Mouse (Mus musculus): ENCODE results near the gene Enox1. TPM values are rescaled to one million over a fixed set of nuclear protein-coding genes. Genes with fewer than 3 reads are reported as not detected.
A peak's percentile ranks its signal among the peaks of the same experiment; 100 is the strongest.

The Enox1 gene
- polyA plus RNA-seq, 1 experiment from 2014 or later = 6.2 TPM

DNA sequence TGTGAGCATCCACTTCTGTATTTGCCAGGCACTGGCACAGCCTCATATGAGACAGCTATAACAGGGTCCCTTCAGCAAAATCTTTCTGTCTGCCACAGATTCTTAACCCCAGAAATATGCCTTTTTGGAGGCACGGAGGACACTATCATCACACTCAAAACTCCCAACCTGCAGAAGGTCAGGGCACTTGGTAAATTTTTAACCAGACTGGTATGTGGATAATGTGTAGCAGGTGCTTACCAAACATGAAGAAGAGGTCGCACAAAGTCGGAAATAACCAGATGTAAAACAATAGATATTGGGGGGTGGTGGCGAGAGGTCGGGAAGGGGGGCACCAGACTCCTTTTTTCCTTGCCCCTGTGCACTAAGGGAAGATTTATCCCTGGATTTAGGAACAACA lies 430.6 kb downstream of the Enox1 start:
- no peaks in the 10 kb centered on the region for H3K36me3 ChIP-seq (ENCODE audit: control insufficient read depth, insufficient read depth, low read length)
- H3K27me3 ChIP-seq (replicated peaks; ENCODE audit: control insufficient read depth, insufficient read depth, low read length) = no peaks in the 10 kb centered on the region
- H3K9ac ChIP-seq (ENCODE audit: low read length) = no peak overlapping the region
- no peaks in the 10 kb centered on the region for H3K4me1 ChIP-seq (replicated peaks; ENCODE audit: control insufficient read depth, insufficient read depth, low read length)
- H3K27ac ChIP-seq (ENCODE audit: low read depth) = no peak overlapping the region
- 59% methylated on average over 5 of the region's 5 CpGs for WGBS
- H3K4me3 ChIP-seq (ENCODE audit: low read depth, low read length) = no peak overlapping the region
- ATAC-seq (replicated peaks; ENCODE audit: low FRiP score, low TSS enrichment, low read depth) = no peak
- H3K4me2 ChIP-seq (ENCODE audit: low read length) = no peak overlapping the region
- no peaks in the 10 kb centered on the region for H3K9me3 ChIP-seq (ENCODE audit: control insufficient read depth, low read length)
- no peak for DNase-seq (ENCODE audit: low spot score)

DNA sequence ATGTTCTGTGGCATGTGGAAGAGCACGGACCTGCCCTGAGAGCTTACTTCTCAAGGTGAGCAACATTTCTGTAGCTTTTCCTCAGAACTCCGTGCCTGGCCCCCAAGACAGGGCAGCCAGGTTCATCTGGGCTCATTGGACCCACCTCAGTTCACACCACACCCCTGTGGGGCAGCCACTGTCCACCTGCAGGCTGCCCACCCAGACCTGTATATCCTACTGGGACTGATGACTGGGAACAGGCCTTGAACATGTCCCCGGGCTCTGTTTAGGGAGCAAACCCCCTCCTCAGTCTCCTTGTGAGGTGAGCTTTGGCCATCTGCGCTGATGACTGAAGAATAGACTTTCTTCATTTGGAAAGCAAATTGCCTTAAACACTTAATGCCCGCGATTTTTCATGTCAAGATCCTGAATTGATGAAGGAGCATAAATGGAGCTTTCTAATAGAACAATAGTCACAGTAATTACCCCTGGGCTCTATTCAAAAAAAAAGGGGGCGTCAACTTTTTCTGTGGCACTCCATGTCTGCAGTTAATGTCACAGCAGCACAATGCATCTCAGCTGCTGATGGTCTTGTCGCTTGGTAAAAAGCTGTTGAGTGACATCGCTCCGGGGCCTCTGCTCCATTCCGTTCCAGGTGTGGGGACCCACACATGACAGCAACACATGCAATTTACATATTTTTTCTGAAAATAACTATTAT lies 436.7 kb downstream of the Enox1 start:
- Histone ChIP-seq H3K27ac (ENCODE audit: low read depth) (no peak overlapping the region), H3K9ac (ENCODE audit: low read length) (no peak overlapping the region), H3K4me1 (replicated peaks; ENCODE audit: control insufficient read depth, insufficient read depth, low read length) (no peaks in the 10 kb centered on the region), H3K4me3 (ENCODE audit: low read depth, low read length) (no peak overlapping the region), H3K27me3 (replicated peaks; ENCODE audit: control insufficient read depth, insufficient read depth, low read length) (no peaks in the 10 kb centered on the region), H3K36me3 (ENCODE audit: control insufficient read depth, insufficient read depth, low read length) (no peaks in the 10 kb centered on the region), H3K4me2 (ENCODE audit: low read length) (no peak overlapping the region), H3K9me3 (ENCODE audit: control insufficient read depth, low read length) (no peaks in the 10 kb centered on the region)
- WGBS = 90% methylated on average over 11 of the region's 11 CpGs
- ATAC-seq (replicated peaks; ENCODE audit: low FRiP score, low TSS enrichment, low read depth) = no peak
- DNase-seq (ENCODE audit: low spot score) = no peak

DNA sequence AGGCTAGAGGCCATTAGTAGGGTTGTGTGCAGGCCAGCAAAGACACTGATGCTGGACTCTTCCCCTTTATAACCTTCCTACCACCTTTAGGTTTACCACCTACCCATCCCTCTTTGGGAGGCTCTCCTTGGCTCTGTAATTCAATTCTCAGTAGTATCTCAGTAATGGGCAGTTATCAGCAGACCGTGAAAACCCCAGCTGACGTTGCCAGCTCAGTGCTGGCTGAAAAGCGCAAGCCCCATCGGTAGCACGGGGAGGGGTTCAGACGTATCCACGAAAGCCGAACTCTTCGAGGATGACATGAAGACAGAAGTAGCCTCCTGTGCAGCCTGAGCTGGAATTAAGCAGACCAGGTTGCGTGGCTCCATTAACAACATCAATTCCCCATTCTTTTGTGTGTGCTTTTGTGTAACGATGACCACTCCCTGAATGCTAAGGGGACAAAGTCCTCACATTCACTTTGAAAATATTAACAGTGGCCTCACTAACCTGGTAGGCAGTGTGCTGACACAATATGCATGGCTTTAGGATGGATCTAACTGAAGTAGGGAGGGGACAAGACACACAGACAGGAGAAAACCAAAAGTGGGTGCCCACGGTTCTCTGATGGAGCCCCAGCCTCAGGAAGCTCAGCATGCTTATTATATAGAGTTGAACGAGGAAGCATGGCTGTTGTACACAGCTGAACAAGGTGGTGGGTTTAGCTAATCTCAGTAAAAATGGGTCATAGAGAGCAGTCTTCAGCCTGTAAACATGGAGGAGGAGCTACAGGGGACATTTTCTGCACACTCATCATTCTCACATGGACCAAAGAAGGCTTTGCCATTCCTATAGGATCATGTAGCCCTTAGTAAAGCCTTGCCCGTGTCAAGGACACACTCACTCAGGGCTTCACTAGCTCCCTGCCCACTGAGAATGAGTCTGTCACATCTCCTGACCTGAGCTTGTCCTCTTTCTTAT lies 439.9 kb downstream of the Enox1 start:
- no peak overlapping the region for H3K27ac ChIP-seq (ENCODE audit: low read depth)
- H3K4me3 ChIP-seq (ENCODE audit: low read depth, low read length) = no peak overlapping the region
- 0 out of 2 replicates have a peak, but pooled peaks have one; percentile 43 for ATAC-seq (replicated peaks; ENCODE audit: low FRiP score, low TSS enrichment, low read depth)
- no peak overlapping the region for H3K9ac ChIP-seq (ENCODE audit: low read length)
- no peaks in the 10 kb centered on the region for H3K27me3 ChIP-seq (replicated peaks; ENCODE audit: control insufficient read depth, insufficient read depth, low read length)
- no peaks in the 10 kb centered on the region for H3K9me3 ChIP-seq (ENCODE audit: control insufficient read depth, low read length)
- H3K4me1 ChIP-seq (replicated peaks; ENCODE audit: control insufficient read depth, insufficient read depth, low read length) = no peaks in the 10 kb centered on the region
- no peaks in the 10 kb centered on the region for H3K36me3 ChIP-seq (ENCODE audit: control insufficient read depth, insufficient read depth, low read length)
- no peak for DNase-seq (ENCODE audit: low spot score)
- no peak overlapping the region for H3K4me2 ChIP-seq (ENCODE audit: low read length)
- 88% methylated on average over 14 of the region's 14 CpGs for WGBS

DNA sequence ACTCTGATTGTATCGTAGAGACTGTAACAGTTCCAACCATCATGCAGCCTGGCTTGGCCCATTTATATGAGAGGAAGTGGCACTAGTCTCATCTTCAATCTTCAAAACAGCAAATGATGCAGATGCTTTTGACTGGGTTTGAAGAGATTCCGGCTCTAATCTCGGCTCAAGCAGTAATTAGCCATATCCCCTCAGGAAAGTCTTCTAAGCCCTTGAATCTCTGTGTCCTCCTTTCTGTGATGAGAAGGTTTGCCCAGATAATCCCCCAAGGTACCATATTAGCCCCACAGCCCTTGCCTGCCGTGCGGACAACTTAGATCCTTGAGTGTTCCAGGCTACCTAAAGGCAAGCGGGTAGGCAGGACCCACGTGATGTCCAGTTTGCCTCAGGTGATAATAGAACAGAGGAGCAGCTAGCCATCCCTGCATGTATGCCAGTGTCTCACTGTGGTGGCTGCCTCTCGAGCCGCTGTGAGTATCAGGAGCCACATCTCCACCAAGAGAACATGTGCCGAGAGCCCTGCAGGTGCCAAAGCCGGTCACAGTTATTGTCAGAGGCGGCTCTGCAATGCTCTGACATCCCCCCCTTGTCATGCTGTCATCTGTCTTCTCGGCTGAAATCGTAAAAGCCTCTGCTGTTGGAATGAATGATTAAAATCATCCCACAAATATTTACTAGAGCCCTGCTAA lies 442.6 kb downstream of the Enox1 start:
- 51% methylated on average over 14 of the region's 14 CpGs for WGBS
- Histone ChIP-seq H3K9ac (ENCODE audit: low read length) (no peak overlapping the region), H3K36me3 (ENCODE audit: control insufficient read depth, insufficient read depth, low read length) (no peaks in the 10 kb centered on the region), H3K4me3 (ENCODE audit: low read depth, low read length) (no peak overlapping the region), H3K27me3 (replicated peaks; ENCODE audit: control insufficient read depth, insufficient read depth, low read length) (no peaks in the 10 kb centered on the region), H3K4me1 (replicated peaks; ENCODE audit: control insufficient read depth, insufficient read depth, low read length) (no peaks in the 10 kb centered on the region), H3K27ac (ENCODE audit: low read depth) (no peak overlapping the region), H3K4me2 (ENCODE audit: low read length) (no peak overlapping the region), H3K9me3 (ENCODE audit: control insufficient read depth, low read length) (no peaks in the 10 kb centered on the region)
- DNase-seq (ENCODE audit: low spot score) (no peak), ATAC-seq (replicated peaks; ENCODE audit: low FRiP score, low TSS enrichment, low read depth) (no peak)

DNA sequence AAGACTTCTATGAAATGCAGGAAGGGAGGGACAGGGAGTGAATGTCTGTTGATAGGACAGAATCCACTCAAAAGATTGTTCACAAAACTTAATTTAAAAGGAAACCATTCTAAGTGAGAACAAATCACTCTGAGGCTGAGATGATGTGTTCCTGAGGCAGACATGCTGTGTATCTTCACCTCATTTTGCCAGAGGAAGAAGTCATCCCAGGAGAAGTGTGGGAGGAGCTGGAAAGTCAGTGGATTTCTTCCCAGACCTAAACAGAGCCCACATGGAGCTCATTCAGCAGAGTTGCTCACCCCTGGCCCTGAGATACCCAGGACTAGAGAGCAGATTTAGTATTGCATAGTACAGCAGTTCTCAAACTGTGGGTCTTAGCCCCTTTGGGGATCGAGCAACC lies 444.2 kb downstream of the Enox1 start:
- Histone ChIP-seq H3K27me3 (replicated peaks; ENCODE audit: control insufficient read depth, insufficient read depth, low read length) (no peaks in the 10 kb centered on the region), H3K4me1 (replicated peaks; ENCODE audit: control insufficient read depth, insufficient read depth, low read length) (no peaks in the 10 kb centered on the region), H3K9ac (ENCODE audit: low read length) (no peak overlapping the region), H3K4me3 (ENCODE audit: low read depth, low read length) (no peak overlapping the region), H3K36me3 (ENCODE audit: control insufficient read depth, insufficient read depth, low read length) (no peaks in the 10 kb centered on the region), H3K27ac (ENCODE audit: low read depth) (no peak overlapping the region), H3K9me3 (ENCODE audit: control insufficient read depth, low read length) (no peaks in the 10 kb centered on the region), H3K4me2 (ENCODE audit: low read length) (no peak overlapping the region)
- DNase-seq (ENCODE audit: low spot score) = no peak
- WGBS = 88% methylated on average over 1 of the region's 1 CpGs
- no peak for ATAC-seq (replicated peaks; ENCODE audit: low FRiP score, low TSS enrichment, low read depth)

DNA sequence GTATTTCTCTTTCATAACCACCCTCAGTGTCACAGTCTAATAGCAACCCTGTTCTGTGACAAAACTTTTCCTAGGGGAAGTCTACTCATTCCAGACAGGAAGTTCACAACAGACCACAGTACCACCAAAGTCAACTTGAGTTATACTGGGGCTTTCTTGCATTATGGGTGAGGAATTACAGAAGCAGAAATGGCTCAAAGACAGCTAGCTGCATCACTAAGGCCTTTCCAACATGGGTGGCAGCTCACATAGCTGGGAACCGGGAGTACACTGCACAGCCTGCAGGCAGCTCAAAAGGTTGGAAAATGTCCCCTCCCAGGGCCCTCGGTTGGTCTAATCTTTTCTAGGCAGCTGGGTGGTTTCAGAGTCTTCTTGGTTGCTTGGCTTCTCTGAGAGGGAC lies 444.9 kb downstream of the Enox1 start:
- no peaks in the 10 kb centered on the region for H3K36me3 ChIP-seq (ENCODE audit: control insufficient read depth, insufficient read depth, low read length)
- ATAC-seq (replicated peaks; ENCODE audit: low FRiP score, low TSS enrichment, low read depth) (no peak), DNase-seq (ENCODE audit: low spot score) (no peak)
- H3K4me2 ChIP-seq (ENCODE audit: low read length) = no peak overlapping the region
- no peaks in the 10 kb centered on the region for H3K27me3 ChIP-seq (replicated peaks; ENCODE audit: control insufficient read depth, insufficient read depth, low read length)
- no peak overlapping the region for H3K27ac ChIP-seq (ENCODE audit: low read depth)
- no peaks in the 10 kb centered on the region for H3K9me3 ChIP-seq (ENCODE audit: control insufficient read depth, low read length)
- H3K4me1 ChIP-seq (replicated peaks; ENCODE audit: control insufficient read depth, insufficient read depth, low read length) = no peaks in the 10 kb centered on the region
- no peak overlapping the region for H3K9ac ChIP-seq (ENCODE audit: low read length)
- no peak overlapping the region for H3K4me3 ChIP-seq (ENCODE audit: low read depth, low read length)
- 85% methylated on average over 2 of the region's 2 CpGs for WGBS

DNA sequence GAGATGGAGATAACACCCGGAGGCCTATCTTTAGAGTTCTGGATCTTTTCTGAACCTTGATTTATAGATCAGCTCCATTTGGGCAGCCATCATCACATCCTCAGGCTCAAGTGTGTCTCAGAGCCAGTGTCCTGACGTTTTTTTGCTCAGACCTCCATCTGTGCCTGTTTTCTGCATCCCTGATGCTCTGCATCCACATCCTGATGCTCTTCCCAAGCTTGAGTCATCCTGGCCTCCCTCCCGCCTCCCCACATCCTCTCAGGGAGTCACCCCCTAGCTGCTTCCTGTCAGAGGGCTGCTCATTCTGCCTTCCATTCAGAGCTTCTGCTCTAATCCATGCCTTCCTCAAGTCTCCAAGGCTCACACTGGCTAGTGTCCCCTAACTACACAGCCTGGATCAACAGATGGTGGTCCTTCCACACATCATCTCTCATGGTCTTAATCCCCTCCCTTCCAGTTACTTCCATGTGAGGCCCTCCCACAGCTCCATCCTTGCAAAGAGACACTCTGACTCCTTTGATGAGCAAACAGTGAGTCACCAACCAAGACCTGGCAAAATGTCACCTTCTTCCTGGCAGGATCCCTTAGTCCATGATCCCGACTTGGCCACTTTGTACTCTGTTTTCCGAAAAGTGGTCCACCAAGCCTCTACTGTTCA lies 451.7 kb downstream of the Enox1 start:
- no peak for ATAC-seq (replicated peaks; ENCODE audit: low FRiP score, low TSS enrichment, low read depth)
- WGBS = 77% methylated on average over 5 of the region's 5 CpGs
- H3K9ac ChIP-seq (ENCODE audit: low read length) = no peak overlapping the region

DNA sequence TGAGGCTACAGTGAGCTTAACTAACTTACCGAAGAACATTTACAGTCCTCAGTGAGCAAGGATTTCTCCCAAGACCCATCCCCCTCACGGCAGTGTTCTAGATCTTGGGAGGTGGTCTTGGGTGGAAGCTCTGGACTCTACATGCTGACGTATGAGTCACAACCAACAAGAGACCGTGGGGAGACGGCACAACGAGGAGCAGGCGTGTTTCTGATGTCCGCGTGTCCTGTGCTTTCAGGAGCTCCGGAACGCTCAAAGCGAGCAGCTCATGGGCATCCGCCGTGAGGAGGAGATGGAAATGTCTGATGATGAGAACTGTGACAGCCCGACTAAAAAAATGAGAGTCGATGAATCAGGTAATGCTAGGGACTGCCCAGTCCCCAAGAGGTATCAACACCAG lies 458.6 kb downstream of the Enox1 start:
- H3K36me3 ChIP-seq (ENCODE audit: control insufficient read depth, insufficient read depth, low read length) = no peaks in the 10 kb centered on the region
- H3K4me3 ChIP-seq (ENCODE audit: low read depth, low read length) = no peak overlapping the region
- 92% methylated on average over 16 of the region's 16 CpGs for WGBS
- H3K27me3 ChIP-seq (replicated peaks; ENCODE audit: control insufficient read depth, insufficient read depth, low read length) = no peaks in the 10 kb centered on the region
- ATAC-seq (replicated peaks; ENCODE audit: low FRiP score, low TSS enrichment, low read depth) (no peak), DNase-seq (ENCODE audit: low spot score) (no peak)
- no peak overlapping the region for H3K27ac ChIP-seq (ENCODE audit: low read depth)
- H3K4me1 ChIP-seq (replicated peaks; ENCODE audit: control insufficient read depth, insufficient read depth, low read length) = no peaks in the 10 kb centered on the region
- no peak overlapping the region for H3K9ac ChIP-seq (ENCODE audit: low read length)
- no peak overlapping the region for H3K4me2 ChIP-seq (ENCODE audit: low read length)
- H3K9me3 ChIP-seq (ENCODE audit: control insufficient read depth, low read length) = no peaks in the 10 kb centered on the region

More for the DNA sequence above, 451.7 kb downstream of the Enox1 start:
- no peak for DNase-seq (ENCODE audit: low spot score)
- Histone ChIP-seq H3K27me3 (replicated peaks; ENCODE audit: control insufficient read depth, insufficient read depth, low read length) (no peaks in the 10 kb centered on the region), H3K4me1 (replicated peaks; ENCODE audit: control insufficient read depth, insufficient read depth, low read length) (no peaks in the 10 kb centered on the region), H3K27ac (ENCODE audit: low read depth) (no peak overlapping the region), H3K36me3 (ENCODE audit: control insufficient read depth, insufficient read depth, low read length) (no peaks in the 10 kb centered on the region), H3K9me3 (ENCODE audit: control insufficient read depth, low read length) (no peaks in the 10 kb centered on the region), H3K4me2 (ENCODE audit: low read length) (no peak overlapping the region), H3K4me3 (ENCODE audit: low read depth, low read length) (no peak overlapping the region)

Measured in intestine, embryonic 14.5 days (tissue).